Mouse (Mus musculus): ENCODE results near the gene Gm20388. TPM values are rescaled to one million over a fixed set of nuclear protein-coding genes. Genes with fewer than 3 reads are reported as not detected.

The Gm20388 gene
- polyA plus RNA-seq, 1 experiment from 2014 or later: not detected

- Histone ChIP-seq H3K27me3 (ENCODE audit: control insufficient read depth, insufficient read depth, low read length) (no peaks in the 10 kb centered on the region), H3K4me3 (ENCODE audit: low read depth, low read length) (no peak overlapping the region), H3K4me1 (ENCODE audit: control insufficient read depth, insufficient read depth, low read length) (peaks cover 75% of the 10 kb centered on the region), H3K9ac (ENCODE audit: low read length) (no peak overlapping the region), H3K27ac (replicated peaks; ENCODE audit: low read depth, low read length) (0 out of 2 replicates have a peak overlapping the region, but pooled peaks have one; percentile 45), H3K36me3 (ENCODE audit: control insufficient read depth, insufficient read depth, low read length) (no peaks in the 10 kb centered on the region), H3K9me3 (ENCODE audit: control insufficient read depth, low read length) (no peaks in the 10 kb centered on the region), H3K4me2 (ENCODE audit: low read depth, severe bottlenecking) (peak overlapping the region; percentile 41)
- WGBS: 22% methylated on average over 3 of the region's 3 CpGs
- no peak for ATAC-seq (ENCODE audit: insufficient number of reproducible peaks, low FRiP score, low TSS enrichment, low read depth)
- no peak for DNase-seq (ENCODE audit: low spot score)
Observed at GRCm38 (mm10) chr8:120533380-120533779, 622.7 kb downstream of the Gm20388 start.

- ATAC-seq (ENCODE audit: insufficient number of reproducible peaks, low FRiP score, low TSS enrichment, low read depth): no peak
- Histone ChIP-seq H3K27me3 (ENCODE audit: control insufficient read depth, insufficient read depth, low read length) (no peaks in the 10 kb centered on the region), H3K27ac (replicated peaks; ENCODE audit: low read depth, low read length) (no peak overlapping the region), H3K9ac (ENCODE audit: low read length) (no peak overlapping the region), H3K4me3 (ENCODE audit: low read depth, low read length) (no peak overlapping the region), H3K9me3 (ENCODE audit: control insufficient read depth, low read length) (no peaks in the 10 kb centered on the region), H3K4me1 (ENCODE audit: control insufficient read depth, insufficient read depth, low read length) (peaks cover 75% of the 10 kb centered on the region), H3K36me3 (ENCODE audit: control insufficient read depth, insufficient read depth, low read length) (no peaks in the 10 kb centered on the region), H3K4me2 (ENCODE audit: low read depth, severe bottlenecking) (no peak overlapping the region; the same call in 1 of the 2 replicates)
- 33% methylated on average over 8 of the region's 8 CpGs for WGBS
- no peak for DNase-seq (ENCODE audit: low spot score)
Observed at GRCm38 (mm10) chr8:120534080-120534479, 623.4 kb downstream of the Gm20388 start.

- Histone ChIP-seq H3K4me3 (ENCODE audit: low read depth, low read length) (no peak overlapping the region), H3K4me1 (ENCODE audit: control insufficient read depth, insufficient read depth, low read length) (peaks cover 78% of the 10 kb centered on the region), H3K9me3 (ENCODE audit: control insufficient read depth, low read length) (no peaks in the 10 kb centered on the region), H3K27ac (replicated peaks; ENCODE audit: low read depth, low read length) (no peak overlapping the region), H3K36me3 (ENCODE audit: control insufficient read depth, insufficient read depth, low read length) (no peaks in the 10 kb centered on the region), H3K9ac (ENCODE audit: low read length) (no peak overlapping the region), H3K27me3 (ENCODE audit: control insufficient read depth, insufficient read depth, low read length) (no peaks in the 10 kb centered on the region), H3K4me2 (ENCODE audit: low read depth, severe bottlenecking) (peak overlapping the region; percentile 96)
- WGBS: 4% methylated on average over 14 of the region's 14 CpGs
- ATAC-seq (ENCODE audit: insufficient number of reproducible peaks, low FRiP score, low TSS enrichment, low read depth): peak; percentile 8; the same call in 1 of the 2 replicates
- peak; percentile 90 for DNase-seq (ENCODE audit: low spot score)
Observed at GRCm38 (mm10) chr8:120534504-120535368, 624.1 kb downstream of the Gm20388 start.

- WGBS: under 1% methylated on average over 63 of the region's 79 CpGs
- Histone ChIP-seq H3K27me3 (ENCODE audit: control insufficient read depth, insufficient read depth, low read length) (no peaks in the 10 kb centered on the region), H3K36me3 (ENCODE audit: control insufficient read depth, insufficient read depth, low read length) (no peaks in the 10 kb centered on the region), H3K27ac (replicated peaks; ENCODE audit: low read depth, low read length) (0 out of 2 replicates have a peak overlapping the region, but pooled peaks have one; percentile 44), H3K4me1 (ENCODE audit: control insufficient read depth, insufficient read depth, low read length) (peaks cover 86% of the 10 kb centered on the region), H3K4me3 (ENCODE audit: low read depth, low read length) (peak overlapping the region; percentile 54), H3K9me3 (ENCODE audit: control insufficient read depth, low read length) (no peaks in the 10 kb centered on the region), H3K4me2 (ENCODE audit: low read depth, severe bottlenecking) (peak overlapping the region; percentile 96), H3K9ac (ENCODE audit: low read length) (peak overlapping the region; percentile 3)
- no peak for ATAC-seq (ENCODE audit: insufficient number of reproducible peaks, low FRiP score, low TSS enrichment, low read depth)
- peak; percentile 74 for DNase-seq (ENCODE audit: low spot score)
Observed at GRCm38 (mm10) chr8:120535452-120536305, 625.0 kb downstream of the Gm20388 start.

- peak overlapping the region; percentile 96 for H3K4me2 ChIP-seq (ENCODE audit: low read depth, severe bottlenecking)
- peak; percentile 19 for ATAC-seq (ENCODE audit: insufficient number of reproducible peaks, low FRiP score, low TSS enrichment, low read depth)
- H3K9ac ChIP-seq (ENCODE audit: low read length): peak overlapping the region; percentile 2; the same call in 1 of the 2 replicates
- DNase-seq (ENCODE audit: low spot score): peak; percentile 64
- H3K36me3 ChIP-seq (ENCODE audit: control insufficient read depth, insufficient read depth, low read length): no peaks in the 10 kb centered on the region
- H3K27ac ChIP-seq (replicated peaks; ENCODE audit: low read depth, low read length): peak overlapping the region; percentile 51; the same call in 1 of the 2 replicates
- peaks cover 80% of the 10 kb centered on the region for H3K4me1 ChIP-seq (ENCODE audit: control insufficient read depth, insufficient read depth, low read length)
- WGBS: under 1% methylated on average over 56 of the region's 61 CpGs
- no peaks in the 10 kb centered on the region for H3K9me3 ChIP-seq (ENCODE audit: control insufficient read depth, low read length)
- no peaks in the 10 kb centered on the region for H3K27me3 ChIP-seq (ENCODE audit: control insufficient read depth, insufficient read depth, low read length)
- H3K4me3 ChIP-seq (ENCODE audit: low read depth, low read length): peak overlapping the region; percentile 54
Observed at GRCm38 (mm10) chr8:120536306-120537206, 625.9 kb downstream of the Gm20388 start.

- Histone ChIP-seq H3K27me3 (ENCODE audit: control insufficient read depth, insufficient read depth, low read length) (no peaks in the 10 kb centered on the region), H3K9me3 (ENCODE audit: control insufficient read depth, low read length) (no peaks in the 10 kb centered on the region), H3K4me2 (ENCODE audit: low read depth, severe bottlenecking) (peak overlapping the region; percentile 96), H3K9ac (ENCODE audit: low read length) (peak overlapping the region; percentile 68), H3K36me3 (ENCODE audit: control insufficient read depth, insufficient read depth, low read length) (no peaks in the 10 kb centered on the region), H3K4me1 (ENCODE audit: control insufficient read depth, insufficient read depth, low read length) (peaks cover 76% of the 10 kb centered on the region), H3K27ac (replicated peaks; ENCODE audit: low read depth, low read length) (peak overlapping the region; percentile 67), H3K4me3 (ENCODE audit: low read depth, low read length) (peak overlapping the region; percentile 54)
- WGBS: 1% methylated on average over 72 of the region's 79 CpGs
- ATAC-seq (ENCODE audit: insufficient number of reproducible peaks, low FRiP score, low TSS enrichment, low read depth) (peak; percentile 11; the same call in 1 of the 2 replicates), DNase-seq (ENCODE audit: low spot score) (peak; percentile 87)
Observed at GRCm38 (mm10) chr8:120537207-120537817, 626.7 kb downstream of the Gm20388 start.

GRCm38 (mm10) chr8:120537818-120538396, 627.3 kb downstream of the Gm20388 start:
- ATAC-seq (ENCODE audit: insufficient number of reproducible peaks, low FRiP score, low TSS enrichment, low read depth): no peak
- peak overlapping the region; percentile 68 for H3K9ac ChIP-seq (ENCODE audit: low read length)
- H3K36me3 ChIP-seq (ENCODE audit: control insufficient read depth, insufficient read depth, low read length): no peaks in the 10 kb centered on the region
- under 1% methylated on average over 37 of the region's 46 CpGs for WGBS
- no peaks in the 10 kb centered on the region for H3K9me3 ChIP-seq (ENCODE audit: control insufficient read depth, low read length)
- H3K27ac ChIP-seq (replicated peaks; ENCODE audit: low read depth, low read length): peak overlapping the region; percentile 77
- H3K4me1 ChIP-seq (ENCODE audit: control insufficient read depth, insufficient read depth, low read length): peaks cover 78% of the 10 kb centered on the region
- no peaks in the 10 kb centered on the region for H3K27me3 ChIP-seq (ENCODE audit: control insufficient read depth, insufficient read depth, low read length)
- DNase-seq (ENCODE audit: low spot score): peak; percentile 81
- peak overlapping the region; percentile 96 for H3K4me2 ChIP-seq (ENCODE audit: low read depth, severe bottlenecking)
- H3K4me3 ChIP-seq (ENCODE audit: low read depth, low read length): peak overlapping the region; percentile 54
